Mouse (Mus musculus) layer of hippocampus, adult 18-20 months (tissue): ENCODE measurements around the gene Atp6v0e. TPM values are rescaled to one million over a fixed set of nuclear protein-coding genes. Genes with fewer than 3 reads are reported as not detected.

Experiments
- DNase-seq, 2 experiments: peaks; one replicate each; pipeline ENCODE4 v3.0.0; 2022; ENCODE audit warnings: low spot score in 2 of 2
- total RNA-seq, 2 experiments: library from RNA; stranded (reverse); gene quantifications; 2 replicates each; pipeline ENCODE4 v1.2.3; 2021

The Atp6v0e gene
- total RNA-seq, 2 experiments from 2014 or later, result 48.7 to 49.2 TPM

GRCm38 (mm10) chr17:26681276-26681675, 18.2 kb downstream of the Atp6v0e start:
- no peak for DNase-seq

DNA sequence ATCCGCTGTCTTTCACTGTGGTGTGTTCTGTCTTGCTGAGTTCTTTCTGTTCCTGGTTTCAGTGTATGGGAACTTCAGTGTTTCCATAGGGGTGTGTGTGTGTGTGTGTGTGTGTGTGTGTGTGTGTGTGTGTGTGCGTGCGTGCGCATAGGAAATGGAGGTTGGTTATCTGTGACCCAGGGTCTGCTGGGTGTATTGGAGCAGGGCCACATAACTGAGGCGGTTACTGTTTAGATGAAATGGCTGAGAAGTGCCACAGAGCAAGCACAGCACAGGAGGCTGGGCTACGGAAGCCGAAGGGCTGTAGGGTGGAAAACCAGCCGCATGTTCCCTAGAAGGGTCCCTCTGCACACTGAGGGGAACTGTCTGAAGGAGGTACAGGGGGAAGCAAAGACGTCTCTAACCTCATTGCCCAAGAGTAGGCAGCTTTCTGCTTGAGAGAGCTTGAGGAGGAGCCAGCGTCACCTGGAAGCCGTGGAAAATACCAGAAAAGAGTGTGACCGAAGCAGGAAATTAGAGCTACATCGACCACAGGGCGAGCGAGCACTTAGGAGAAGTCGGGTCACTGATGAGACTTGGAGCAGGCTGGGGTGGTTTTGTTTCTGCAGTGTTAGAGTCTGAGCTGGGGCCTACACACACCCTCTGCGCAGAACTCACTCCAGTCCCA, 23.4 kb downstream of the Atp6v0e start:
- DNase-seq, result no peak

DNA sequence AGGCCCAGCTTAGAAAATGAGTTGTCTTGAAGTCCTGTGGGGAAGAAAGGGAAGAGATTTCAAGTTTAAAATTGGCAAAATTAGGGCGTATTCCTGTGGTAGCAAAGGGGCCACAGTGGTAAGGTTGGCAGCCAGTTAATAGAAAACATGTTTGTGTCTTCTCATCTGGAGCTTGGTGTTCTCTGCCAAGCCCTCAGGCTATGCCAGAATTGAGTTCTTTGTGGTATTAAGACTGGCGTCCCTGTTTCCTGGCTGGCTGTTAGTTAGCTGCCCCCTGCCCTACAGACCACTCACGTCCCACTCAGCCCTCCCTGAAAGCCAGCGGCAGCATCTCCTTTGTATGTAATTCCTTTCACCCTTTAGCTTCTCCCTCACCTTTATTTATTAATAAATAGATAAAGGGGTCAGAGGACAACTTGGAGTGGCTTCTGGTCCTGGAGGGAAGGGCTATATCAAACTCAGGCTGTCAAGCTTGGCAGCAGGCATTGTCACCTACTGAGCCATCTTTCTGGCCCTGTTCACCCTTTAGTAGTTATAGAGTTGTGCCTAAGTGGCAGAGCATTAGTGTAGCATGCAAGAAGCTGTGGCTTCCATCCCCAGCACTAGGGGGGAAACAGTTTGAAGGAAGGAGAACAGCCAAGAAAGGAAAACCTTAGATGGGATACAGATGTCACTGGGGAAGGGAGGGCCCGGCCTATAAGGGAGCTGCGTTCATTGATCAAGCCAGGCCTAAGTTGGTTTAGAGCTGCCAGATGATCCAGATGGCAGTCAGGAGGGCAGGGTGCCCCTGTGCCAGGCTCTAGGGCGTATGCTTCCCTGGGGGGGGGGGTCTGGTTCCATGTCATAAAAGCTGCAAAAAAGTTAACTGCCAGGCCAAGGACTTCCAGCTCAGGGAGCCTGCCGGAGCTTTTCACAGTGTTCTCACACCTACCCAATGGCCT, 26.0 kb downstream of the Atp6v0e start:
- peak in 1 of 2 experiments; percentile 62 for DNase-seq

- DNase-seq, result no peak
Observed at GRCm38 (mm10) chr17:26689810-26690209, 26.8 kb downstream of the Atp6v0e start.

DNA sequence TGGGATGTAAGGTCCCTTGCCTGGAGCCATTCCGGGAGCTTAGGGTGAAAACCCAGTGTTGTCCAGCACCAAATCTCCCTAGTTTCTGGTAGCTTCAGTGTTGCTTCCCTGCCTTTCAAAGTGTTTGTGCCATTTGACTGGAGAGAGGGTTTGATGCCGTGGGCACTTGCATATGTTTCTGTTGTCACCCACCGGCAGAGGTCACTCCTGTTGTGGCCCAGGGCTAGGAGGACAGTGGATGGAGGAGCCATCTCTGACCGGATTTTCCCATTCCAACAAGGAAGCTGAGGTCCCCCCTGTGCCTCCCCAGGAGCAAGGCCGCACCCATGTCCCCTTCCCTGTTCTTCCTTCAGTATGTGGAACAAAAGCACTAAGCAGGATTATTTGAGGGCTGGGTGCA, 27.2 kb downstream of the Atp6v0e start:
- no peak for DNase-seq

DNA sequence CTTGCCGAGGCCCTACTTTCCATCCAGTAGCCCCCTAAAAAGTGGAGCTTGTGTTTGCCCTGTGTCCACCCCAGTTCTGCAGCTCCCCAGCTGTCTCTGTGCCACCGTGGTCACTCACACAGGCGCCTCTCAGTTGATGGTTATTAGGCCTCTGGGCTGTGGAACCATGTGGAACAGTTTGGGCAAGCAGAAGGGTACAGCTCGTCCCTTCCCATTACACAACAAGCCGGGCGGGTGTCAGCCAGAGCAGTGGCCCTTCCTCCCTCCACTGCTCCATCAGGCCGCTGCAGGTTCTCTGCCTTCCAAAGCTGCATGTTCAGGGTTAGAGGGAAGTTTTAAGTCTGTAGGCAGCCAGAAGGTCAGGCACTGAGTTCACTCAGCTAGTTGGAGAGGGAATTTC, 28.1 kb downstream of the Atp6v0e start:
- peak in 1 of 2 experiments; percentile 66 for DNase-seq

- DNase-seq, result peak in 1 of 2 experiments; percentile 66
Observed at GRCm38 (mm10) chr17:26693424-26693823, 30.4 kb downstream of the Atp6v0e start.

- DNase-seq, result no peak
Observed at GRCm38 (mm10) chr17:26694171-26694570, 31.1 kb downstream of the Atp6v0e start.

DNA sequence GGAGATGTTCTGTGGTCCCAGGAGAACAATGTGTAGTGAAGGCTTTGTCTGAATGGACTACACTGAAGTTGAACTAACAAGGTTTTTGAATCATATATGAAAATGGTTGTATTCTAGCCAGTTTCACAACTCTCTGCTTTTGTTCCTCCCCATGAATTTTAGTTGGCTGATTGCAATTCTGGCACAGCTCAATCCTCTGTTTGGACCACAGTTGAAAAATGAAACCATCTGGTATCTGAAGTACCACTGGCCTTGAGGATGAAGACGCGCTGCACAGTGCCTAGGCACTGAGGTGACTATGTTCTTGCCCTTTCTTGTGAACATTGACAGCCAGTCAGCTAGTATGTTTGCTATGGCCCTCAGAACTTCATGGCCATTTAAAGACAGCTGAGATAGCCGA, 32.2 kb downstream of the Atp6v0e start:
- no peak for DNase-seq

DNA sequence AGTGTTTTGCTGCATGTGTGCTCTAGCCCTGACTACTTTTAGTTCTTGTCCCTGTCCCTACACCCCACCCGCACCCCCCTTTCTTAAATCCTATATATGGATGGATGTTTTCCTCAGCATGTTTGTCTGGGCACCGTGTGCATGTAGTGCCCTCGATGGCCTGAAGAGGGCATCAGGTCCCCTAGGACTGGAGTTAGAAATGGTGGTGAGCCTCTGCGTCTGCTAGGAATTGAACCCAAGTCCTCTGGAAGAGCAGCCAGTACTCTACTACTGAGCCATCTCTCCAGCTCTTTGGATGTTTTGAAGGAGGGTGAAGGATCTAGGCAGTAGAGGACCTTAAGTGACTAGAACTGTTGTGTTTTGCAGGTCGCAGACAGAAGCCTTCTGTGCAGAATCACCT, 35.8 kb downstream of the Atp6v0e start:
- DNase-seq, result no peak

- no peak for DNase-seq
Observed at GRCm38 (mm10) chr17:26699819-26700616, 37.0 kb downstream of the Atp6v0e start.

- no peak for DNase-seq
Observed at GRCm38 (mm10) chr17:26701565-26701964, 38.5 kb downstream of the Atp6v0e start.

- no peak for DNase-seq
Observed at GRCm38 (mm10) chr17:26702621-26703020, 39.6 kb downstream of the Atp6v0e start.

DNA sequence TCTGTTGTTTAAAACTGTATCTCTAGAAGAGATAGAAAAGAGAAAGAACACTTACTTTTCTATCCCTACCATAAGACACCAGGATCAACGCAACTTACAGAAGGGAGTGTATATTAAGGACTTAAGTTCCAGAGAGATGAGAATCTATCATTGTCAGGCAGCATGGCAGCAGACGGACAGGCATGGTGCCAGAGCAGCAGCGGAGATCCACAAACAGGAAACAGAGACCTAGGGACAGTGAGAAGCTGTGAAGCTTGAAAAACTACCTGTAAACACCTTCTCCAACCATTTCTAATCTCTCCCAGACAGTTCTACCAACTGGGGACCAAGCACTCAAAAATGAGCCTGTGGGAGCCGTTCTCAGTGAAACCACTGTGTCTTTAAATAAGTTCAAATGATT, 40.6 kb downstream of the Atp6v0e start:
- no peak for DNase-seq

GRCm38 (mm10) chr17:26705463-26706359, 42.7 kb downstream of the Atp6v0e start:
- no peak for DNase-seq

GRCm38 (mm10) chr17:26707066-26707465, 44.0 kb downstream of the Atp6v0e start:
- DNase-seq, result no peak

DNA sequence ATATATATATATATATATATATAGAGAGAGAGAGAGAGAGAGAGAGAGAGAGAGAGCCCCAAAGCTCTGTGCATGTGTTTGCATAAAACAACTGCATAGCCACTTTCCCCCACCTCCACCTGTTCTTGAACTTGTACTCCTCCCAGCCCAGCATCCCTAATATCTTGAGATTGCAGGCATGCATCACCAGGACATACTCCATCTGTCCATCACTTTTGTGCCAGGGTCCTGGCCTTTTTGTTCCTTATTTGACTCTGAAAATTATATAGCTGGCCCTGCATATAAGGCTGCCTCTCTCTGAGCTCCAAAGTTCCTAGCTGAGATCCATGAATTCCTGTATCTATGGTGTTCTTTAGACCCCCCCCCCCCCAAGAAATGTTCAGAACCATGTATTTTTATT, 45.5 kb downstream of the Atp6v0e start:
- no peak for DNase-seq

- DNase-seq, result peak in 1 of 2 experiments; percentile 61
Observed at GRCm38 (mm10) chr17:26708993-26709590, 46.1 kb downstream of the Atp6v0e start.

GRCm38 (mm10) chr17:26710049-26710448, 47.0 kb downstream of the Atp6v0e start:
- DNase-seq, result no peak

DNA sequence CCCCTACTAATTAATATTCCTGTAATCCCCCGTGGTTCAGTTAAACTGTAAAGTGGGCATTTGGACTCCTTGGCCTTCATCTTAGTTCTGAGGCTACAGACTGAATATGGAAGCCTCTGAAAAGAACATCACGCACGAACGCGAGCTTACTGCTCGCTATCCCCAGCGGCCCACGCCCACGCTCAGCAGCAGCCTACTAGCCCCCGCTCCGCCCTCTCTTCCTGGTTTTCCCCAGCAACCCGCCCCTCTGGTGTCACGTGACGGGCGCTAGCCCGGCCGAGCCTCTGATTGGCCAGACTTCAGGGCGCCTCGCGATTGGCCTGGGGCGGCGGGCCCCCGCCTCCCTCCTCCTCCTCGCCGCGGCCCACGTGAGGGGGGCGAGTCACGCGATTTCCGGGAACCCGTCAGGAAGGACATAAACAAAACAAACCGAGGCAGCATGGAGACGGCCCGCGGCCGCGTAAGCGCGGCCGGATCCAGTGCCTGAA, 52.3 kb downstream of the Atp6v0e start, which contains the start of gene Crebrf:
Gene Crebrf (plus strand): TSS at position 380 of the 488 bp plus-strand sequence.
- DNase-seq, result peak; percentile 99
